Mouse (Mus musculus) layer of hippocampus, adult 2 months (tissue): ENCODE results near the gene Axl. TPM values are rescaled to one million over a fixed set of nuclear protein-coding genes. Genes with fewer than 3 reads are reported as not detected.
A peak's percentile ranks its signal among the peaks of the same experiment; 100 is the strongest.

Experiments
- DNase-seq, 2 experiments: peaks; one replicate each; pipeline ENCODE4 v3.0.0; 2022; ENCODE audit warnings: low spot score in 2 of 2
- H3K27ac ChIP-seq: fragments of 200-600 bp; 2 replicates; pipeline ENCODE4 v1.8.1; 2022
- H3K4me3 ChIP-seq: fragments of 200-600 bp; 2 replicates; pipeline ENCODE4 v1.8.1; 2022; ENCODE audit warnings: mild to moderate bottlenecking
- CTCF ChIP-seq: fragments of 200-600 bp; conservative IDR thresholded peaks from 2 replicates; pipeline ENCODE4 v1.8.1; 2022; ENCODE audit warnings: antibody characterized with exemption, mild to moderate bottlenecking, moderate library complexity
- microRNA-seq, 2 experiments: library from miRNA; unstranded; fragments of <30 nt; microRNA quantifications; one replicate each; pipeline ENCODE4 v1.2.0; 2021
- total RNA-seq, 2 experiments: library from RNA; stranded (reverse); gene quantifications; 2 replicates each; pipeline ENCODE4 v1.2.3; 2021

Axl gene
- total RNA-seq, 2 experiments from 2014 or later, result 36.6 to 41.1 TPM

- no peak for DNase-seq
- TF ChIP-seq CTCF, result no peak
- Histone ChIP-seq H3K27ac (peak overlapping the region; percentile 18; the same call in 1 of the 2 replicates), H3K4me3 (no peak overlapping the region)
Observed at GRCm38 (mm10) chr7:25709961-25710360, 78.5 kb downstream of the Axl start.

GRCm38 (mm10) chr7:25707581-25708292 is 80.8 kb downstream of the Axl start:
- Histone ChIP-seq H3K4me3 (no peak overlapping the region), H3K27ac (peak overlapping the region; percentile 69)

More at GRCm38 (mm10) chr7:25707581-25708292, 80.8 kb downstream of the Axl start:
- no peak for TF ChIP-seq CTCF
- DNase-seq, result no peak

Small RNA genes lying within 50 kb of the gene (microRNA-seq; reads per million reads assigned to microRNA genes)
- 0 reads per million in 2 experiments for gene Gm24865

Other genes with a start within 250 kb of the Axl start
- under 1 TPM; 0.20 to 0.67 TPM for gene Ceacam2, start 248.8 kb downstream of the Axl start, total RNA-seq
- gene Erich4, start 172.8 kb downstream of the Axl start, total RNA-seq, result not detected
- 10 to 100 TPM; 47.0 to 50.3 TPM for gene Dmac2, start 169.3 kb downstream of the Axl start, total RNA-seq
- 1 to 10 TPM; 1.5 to 1.9 TPM for gene B3gnt8, start 162.1 kb downstream of the Axl start, total RNA-seq
- 10 to 100 TPM; 37.1 to 41.4 TPM for gene Bckdha, start 129.7 kb downstream of the Axl start, total RNA-seq
- 10 to 100 TPM; 26.9 to 28.1 TPM for gene Exosc5, start 129.5 kb downstream of the Axl start, total RNA-seq
- 10 to 100 TPM in 1 of 2 experiments, 1 to 10 TPM in 1; 8.6 to 11.6 TPM for gene Tmem91, start 113.5 kb downstream of the Axl start, total RNA-seq
- 10 to 100 TPM; 20.2 to 20.6 TPM for gene B9d2, start 107.9 kb downstream of the Axl start, total RNA-seq
- gene Tgfb1, start 101.7 kb downstream of the Axl start, total RNA-seq, result 1 to 10 TPM; 6.9 TPM
- 10 to 100 TPM; 62.9 to 67.4 TPM for gene Ccdc97, start 69.6 kb downstream of the Axl start, total RNA-seq
- 100 to 1,000 TPM; 110 to 115 TPM for gene Hnrnpul1, start 33.9 kb downstream of the Axl start, total RNA-seq
- 1 to 10 TPM; 1.4 to 2.3 TPM for gene Cyp2s1, start 28.2 kb upstream of the Axl start, total RNA-seq
- gene Cyp2b10, start 108.9 kb upstream of the Axl start, total RNA-seq, result under 1 TPM; 0.25 to 0.26 TPM